Mouse (Mus musculus) G1E (cell line): ENCODE measurements around the gene Slc43a3.

Source experiments
- CTCF ChIP-seq: IDR thresholded peaks from 2 replicates; pipeline ENCODE4 v1.5.1; 2012; ENCODE audit warnings: low read depth, low read length, inconsistent platforms, mixed read lengths
- GATA1 ChIP-seq: IDR thresholded peaks from 2 replicates; pipeline ENCODE4 v1.6.1; 2012; ENCODE audit warnings: borderline replicate concordance, low read length, inconsistent platforms, mixed read lengths
- GATA2 ChIP-seq: IDR thresholded peaks from 2 replicates; pipeline ENCODE4 v1.6.1; 2012; ENCODE audit warnings: low read depth, low read length, inconsistent platforms, borderline replicate concordance
- POLR2AphosphoS5 ChIP-seq: IDR thresholded peaks from 2 replicates; pipeline ENCODE4 v1.6.1; 2012; ENCODE audit warnings: low read depth, low read length, inconsistent platforms; ENCODE audit not compliant: insufficient replicate concordance
- TAL1 ChIP-seq: conservative IDR thresholded peaks from 2 replicates; pipeline ENCODE4 v1.6.1; 2012; ENCODE audit warnings: low read depth, low read length, inconsistent platforms, mixed read lengths

GRCm38 (mm10) chr2:84939711-84940110 lies 3.3 kb downstream of the Slc43a3 start:
- TF ChIP-seq GATA1 = no peak
- no peak for TF ChIP-seq CTCF
- TF ChIP-seq POLR2AphosphoS5 = no peak
- no peak for TF ChIP-seq GATA2
- no peak for TF ChIP-seq TAL1
